Mouse (Mus musculus) hindbrain, embryonic 11.5 days (tissue): ENCODE measurements around the gene Slc2a12. TPM values are rescaled to one million over a fixed set of nuclear protein-coding genes. Genes with fewer than 3 reads are reported as not detected.

ENCODE experiments used
- ATAC-seq: fragments of 200-750 bp; cut with Nextera tagmentation; 2 replicates; pipeline ENCODE4 v1.8.0; 2017; ENCODE audit warnings: mild to moderate bottlenecking, moderate TSS enrichment, moderate library complexity; ENCODE audit not compliant: low FRiP score
- DNase-seq: peaks from one replicate; pipeline ENCODE4 v3.0.0-alpha.2; 2015; ENCODE audit warnings: low spot score
- H3K27ac ChIP-seq: fragments of 300-500 bp; sonication (generic); 2 replicates; pipeline ENCODE4 v1.5.1; 2014; ENCODE audit warnings: mild to moderate bottlenecking, low read depth, low read length
- H3K27me3 ChIP-seq: fragments of 300-500 bp; sonication (generic); 2 replicates; pipeline ENCODE4 v1.6.1; 2014; ENCODE audit warnings: mild to moderate bottlenecking, low read length, moderate library complexity, mixed read lengths; ENCODE audit not compliant: control insufficient read depth, insufficient read depth
- H3K36me3 ChIP-seq: fragments of 300-500 bp; sonication (generic); 2 replicates; pipeline ENCODE4 v1.6.1; 2014; ENCODE audit warnings: mild to moderate bottlenecking, low read length, moderate library complexity, mixed read lengths; ENCODE audit not compliant: control insufficient read depth, insufficient read depth
- H3K4me1 ChIP-seq: fragments of 300-500 bp; sonication (generic); replicated peaks from 2 replicates; pipeline ENCODE4 v1.6.1; 2014; ENCODE audit warnings: low read length, mixed read lengths; ENCODE audit not compliant: control insufficient read depth, insufficient read depth
- H3K4me2 ChIP-seq: fragments of 300-500 bp; sonication (generic); replicated peaks from 2 replicates; pipeline ENCODE4 v1.6.1; 2014; ENCODE audit warnings: mild to moderate bottlenecking, low read depth, low read length
- H3K4me3 ChIP-seq: fragments of 300-500 bp; sonication (generic); 2 replicates; pipeline ENCODE4 v1.5.1; 2014; ENCODE audit warnings: low read depth, low read length
- H3K9ac ChIP-seq: fragments of 300-500 bp; sonication (generic); 2 replicates; pipeline ENCODE4 v1.6.1; 2014; ENCODE audit warnings: low read depth, low read length
- H3K9me3 ChIP-seq: fragments of 300-500 bp; sonication (generic); 2 replicates; pipeline ENCODE4 v1.6.1; 2016; ENCODE audit warnings: low read length; ENCODE audit not compliant: control insufficient read depth
- WGBS: fragments of 180-500 bp; shearing (Covaris S2); extraction: QIAGEN DNeasy Blood & Tissue Kit; methylation state at CpG from one replicate; pipeline ENCODE4 v1.1.7; 2014; 5-methylcytosine and 5-hydroxymethylcytosine counted together
- polyA plus RNA-seq: library from polyadenylated mRNA; unstranded; fragments of >200 nt; fragmentation: Nextera tagmentation; extraction: Ambion mirVana; gene quantifications from 2 replicates; pipeline ENCODE4 v1.2.1, GENCODE M21; 2014

Gene Slc2a12
- polyA plus RNA-seq, 1 experiment from 2014 or later = 2.4 TPM

DNA sequence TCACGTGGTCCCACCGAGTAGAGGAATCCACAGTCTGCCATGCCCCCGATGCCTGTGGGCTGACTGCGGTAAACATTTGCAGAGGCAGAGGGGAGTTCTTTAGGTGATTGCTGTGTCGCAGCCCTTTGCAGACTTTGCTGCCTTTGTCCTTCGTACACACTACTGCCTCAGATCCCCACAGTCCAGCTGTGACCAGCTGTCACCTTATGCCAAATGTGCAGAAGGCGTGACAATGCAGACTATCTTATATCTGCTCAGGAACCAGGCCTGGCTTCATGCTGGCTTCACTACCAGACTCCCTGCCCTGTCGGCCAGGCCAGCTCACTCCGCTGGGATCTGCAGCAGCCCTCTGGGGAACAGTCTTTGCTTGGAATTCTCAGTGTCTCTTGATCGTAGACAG lies 29.5 kb upstream of the Slc2a12 start:
- DNase-seq = no peak
- no peaks in the 10 kb centered on the region for H3K9me3 ChIP-seq
- no peak overlapping the region for H3K9ac ChIP-seq
- no peaks in the 10 kb centered on the region for H3K36me3 ChIP-seq
- ATAC-seq = no peak
- no peaks in the 10 kb centered on the region for H3K4me1 ChIP-seq
- H3K27ac ChIP-seq = no peak overlapping the region
- 38% methylated on average over 10 of the region's 10 CpGs for WGBS
- no peak overlapping the region for H3K4me3 ChIP-seq
- H3K4me2 ChIP-seq = no peak overlapping the region; the same call in 1 of the 2 replicates
- no peaks in the 10 kb centered on the region for H3K27me3 ChIP-seq

DNA sequence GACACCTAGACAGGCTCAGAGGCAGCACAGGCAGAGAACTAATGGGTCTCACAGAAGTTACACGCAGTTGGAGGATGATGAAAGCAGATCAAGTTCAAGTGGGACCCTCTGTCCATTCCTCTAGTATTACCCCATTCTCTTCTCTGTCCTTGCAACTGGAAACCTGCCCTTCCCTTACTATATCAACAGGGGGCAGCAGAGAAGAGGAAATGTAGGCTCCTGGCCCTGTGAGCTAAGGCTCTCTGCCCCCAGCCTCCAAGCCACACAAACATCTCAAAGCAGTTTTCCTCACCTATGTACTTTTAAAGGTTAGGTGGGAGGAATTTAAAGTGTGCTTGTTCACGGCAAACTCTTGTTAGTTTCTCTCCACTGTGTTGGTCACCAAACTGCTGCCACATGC lies 26.0 kb upstream of the Slc2a12 start:
- 71% methylated on average over 2 of the region's 2 CpGs for WGBS
- Histone ChIP-seq H3K27ac (no peak overlapping the region), H3K4me2 (no peak overlapping the region), H3K9me3 (no peaks in the 10 kb centered on the region), H3K4me3 (no peak overlapping the region), H3K36me3 (no peaks in the 10 kb centered on the region), H3K27me3 (no peaks in the 10 kb centered on the region), H3K9ac (no peak overlapping the region), H3K4me1 (no peaks in the 10 kb centered on the region)
- no peak for ATAC-seq
- peak; percentile 26 for DNase-seq

DNA sequence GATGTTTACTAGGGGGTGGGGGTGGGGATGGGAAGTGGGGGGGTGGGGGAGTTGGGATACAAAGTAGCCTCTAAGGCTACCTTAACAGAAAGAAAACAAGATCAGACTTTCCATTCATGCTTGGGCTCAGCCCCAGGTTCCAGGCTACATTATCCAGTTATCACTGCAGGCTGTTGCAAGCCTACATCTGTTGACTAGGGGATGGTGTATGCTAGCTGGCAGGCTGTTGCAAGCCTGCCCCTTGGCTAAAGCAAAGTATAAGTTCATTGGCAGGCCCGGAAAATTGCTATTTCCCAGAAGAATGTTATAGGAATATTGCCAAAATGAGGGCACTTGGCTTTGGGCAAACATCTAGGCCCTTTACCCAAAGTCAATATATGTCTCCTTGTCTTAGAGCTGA lies 16.0 kb upstream of the Slc2a12 start:
- DNase-seq (no peak), ATAC-seq (no peak)
- H3K27ac ChIP-seq = no peak overlapping the region
- no peaks in the 10 kb centered on the region for H3K4me1 ChIP-seq
- no peak overlapping the region for H3K9ac ChIP-seq
- H3K4me3 ChIP-seq = no peak overlapping the region
- no peaks in the 10 kb centered on the region for H3K9me3 ChIP-seq
- H3K4me2 ChIP-seq = no peak overlapping the region
- no peaks in the 10 kb centered on the region for H3K36me3 ChIP-seq
- 85% methylated on average over 1 of the region's 1 CpGs for WGBS
- no peaks in the 10 kb centered on the region for H3K27me3 ChIP-seq

DNA sequence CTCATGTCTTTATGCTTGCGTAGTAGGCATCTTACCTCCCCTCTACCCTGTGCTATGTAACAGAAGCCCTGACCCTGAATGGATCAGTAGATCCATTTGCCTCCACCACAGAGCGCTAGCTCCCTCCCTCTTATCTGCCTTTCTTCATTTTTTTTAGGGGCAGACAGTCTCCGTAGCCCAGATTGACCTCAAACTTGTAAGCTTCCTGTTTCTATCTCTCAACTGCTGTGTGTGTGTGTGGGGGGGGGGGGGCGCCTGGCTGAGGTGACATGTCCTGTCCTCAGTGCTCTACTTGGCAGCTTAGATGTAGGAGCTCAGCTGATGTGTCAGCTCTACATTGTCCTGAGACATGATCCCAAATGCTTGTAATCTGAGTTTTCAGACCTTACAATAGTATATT lies 13.7 kb upstream of the Slc2a12 start:
- no peaks in the 10 kb centered on the region for H3K4me1 ChIP-seq
- no peak overlapping the region for H3K4me3 ChIP-seq
- DNase-seq = no peak
- H3K36me3 ChIP-seq = no peaks in the 10 kb centered on the region
- no peak overlapping the region for H3K9ac ChIP-seq
- H3K4me2 ChIP-seq = no peak overlapping the region
- H3K9me3 ChIP-seq = no peaks in the 10 kb centered on the region
- H3K27me3 ChIP-seq = no peaks in the 10 kb centered on the region
- WGBS = 77% methylated on average over 4 of the region's 4 CpGs
- no peak for ATAC-seq
- no peak overlapping the region for H3K27ac ChIP-seq

DNA sequence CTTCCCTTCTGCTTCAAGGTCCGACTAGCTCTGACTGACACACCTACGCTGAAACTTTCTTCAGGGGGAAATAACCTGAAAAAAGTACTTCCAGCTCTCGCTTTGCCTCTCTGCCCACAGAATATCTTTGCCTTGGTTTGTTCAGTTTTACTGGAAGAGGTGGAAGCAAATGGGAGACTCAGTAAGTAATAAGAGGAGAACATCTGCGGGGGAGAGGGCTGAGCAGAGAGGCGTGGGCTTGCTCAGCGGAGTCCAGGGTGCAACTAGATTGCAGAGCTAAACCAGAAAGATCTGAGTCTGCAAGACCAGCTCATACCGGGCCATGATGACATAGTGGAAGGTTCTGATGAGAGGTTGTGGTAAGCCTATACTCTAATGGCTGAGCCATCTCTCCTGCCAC lies 13.3 kb upstream of the Slc2a12 start:
- no peak overlapping the region for H3K9ac ChIP-seq
- H3K9me3 ChIP-seq = no peaks in the 10 kb centered on the region
- ATAC-seq (no peak), DNase-seq (no peak)
- no peaks in the 10 kb centered on the region for H3K27me3 ChIP-seq
- no peak overlapping the region for H3K27ac ChIP-seq
- no peak overlapping the region for H3K4me3 ChIP-seq
- WGBS = 89% methylated on average over 7 of the region's 7 CpGs
- no peak overlapping the region for H3K4me2 ChIP-seq
- H3K4me1 ChIP-seq = no peaks in the 10 kb centered on the region
- H3K36me3 ChIP-seq = no peaks in the 10 kb centered on the region

- Histone ChIP-seq H3K27ac (no peak overlapping the region), H3K36me3 (no peaks in the 10 kb centered on the region), H3K9ac (no peak overlapping the region), H3K9me3 (no peaks in the 10 kb centered on the region), H3K27me3 (no peaks in the 10 kb centered on the region), H3K4me2 (no peak overlapping the region), H3K4me3 (no peak overlapping the region), H3K4me1 (no peaks in the 10 kb centered on the region)
- ATAC-seq (no peak), DNase-seq (no peak)
- 78% methylated on average over 4 of the region's 4 CpGs for WGBS
These were observed 12.9 kb upstream of the Slc2a12 start for GRCm38 (mm10) chr10:22631956-22632355.

GRCm38 (mm10) chr10:22633406-22634306 lies 11.2 kb upstream of the Slc2a12 start:
- WGBS = 36% methylated on average over 6 of the region's 6 CpGs
- DNase-seq = no peak
- H3K4me3 ChIP-seq = no peak overlapping the region
- no peak overlapping the region for H3K9ac ChIP-seq
- H3K27ac ChIP-seq = no peak overlapping the region
- no peaks in the 10 kb centered on the region for H3K27me3 ChIP-seq
- ATAC-seq = peak; percentile 76
- H3K9me3 ChIP-seq = no peaks in the 10 kb centered on the region
- H3K36me3 ChIP-seq = no peaks in the 10 kb centered on the region
- H3K4me2 ChIP-seq = no peak overlapping the region
- no peaks in the 10 kb centered on the region for H3K4me1 ChIP-seq

DNA sequence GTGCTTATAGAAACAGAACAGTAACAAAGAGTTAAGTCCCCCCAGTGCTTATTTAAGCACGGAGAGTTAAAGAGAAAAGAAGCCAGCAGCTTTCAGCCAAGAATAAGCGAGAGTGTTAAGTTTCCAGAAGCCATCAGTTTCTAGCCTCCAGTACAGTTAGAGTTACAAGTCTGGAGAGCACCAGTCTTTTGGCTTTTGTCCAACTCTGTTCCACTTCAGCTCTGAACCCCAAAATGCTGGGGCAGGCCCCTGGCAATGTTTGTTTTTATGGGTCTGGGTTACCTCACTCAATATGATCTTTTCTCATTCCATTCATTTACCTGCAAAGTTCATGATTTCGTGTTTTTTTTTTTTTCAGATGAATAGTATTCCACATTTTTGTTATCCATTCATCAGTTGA lies 7.6 kb upstream of the Slc2a12 start:
- DNase-seq (no peak), ATAC-seq (no peak)
- H3K4me2 ChIP-seq = no peak overlapping the region
- 66% methylated on average over 3 of the region's 3 CpGs for WGBS
- H3K9ac ChIP-seq = no peak overlapping the region
- H3K9me3 ChIP-seq = no peaks in the 10 kb centered on the region
- no peaks in the 10 kb centered on the region for H3K4me1 ChIP-seq
- no peaks in the 10 kb centered on the region for H3K36me3 ChIP-seq
- H3K27ac ChIP-seq = no peak overlapping the region
- H3K27me3 ChIP-seq = no peaks in the 10 kb centered on the region
- no peak overlapping the region for H3K4me3 ChIP-seq

GRCm38 (mm10) chr10:22644171-22644570 lies 640 bp upstream of the Slc2a12 start:
- Histone ChIP-seq H3K9ac (no peak overlapping the region), H3K27me3 (no peaks in the 10 kb centered on the region), H3K9me3 (no peaks in the 10 kb centered on the region), H3K36me3 (no peaks in the 10 kb centered on the region), H3K27ac (no peak overlapping the region), H3K4me2 (no peak overlapping the region), H3K4me1 (no peaks in the 10 kb centered on the region; the same call in 1 of the 2 replicates), H3K4me3 (no peak overlapping the region)
- ATAC-seq (no peak), DNase-seq (no peak)
- 70% methylated on average over 9 of the region's 9 CpGs for WGBS
